Mouse (Mus musculus): ENCODE measurements around the gene Vwf. TPM values are rescaled to one million over a fixed set of nuclear protein-coding genes. Genes with fewer than 3 reads are reported as not detected.

Gene Vwf
- total RNA-seq, 2 experiments from 2014 or later: 5.7 to 8.0 TPM

GRCm38 (mm10) chr6:125729471-125729870 lies 182.9 kb downstream of the Vwf start:
- DNase-seq (ENCODE audit: low spot score in 2 of 2): peak in 1 of 2 experiments; percentile 21

GRCm38 (mm10) chr6:125729986-125730535 lies 183.5 kb downstream of the Vwf start:
- no peak for DNase-seq (ENCODE audit: low spot score in 2 of 2)

Other genes starting within 250 kb of the Vwf start
- 10 to 100 TPM; 56.6 to 78.9 TPM for gene Ltbr, start 232.9 kb upstream of the Vwf start, total RNA-seq (2021)
- 1 to 10 TPM; 1.3 to 1.7 TPM for gene Scnn1a, start 226.1 kb upstream of the Vwf start, total RNA-seq (2021)
- gene Tnfrsf1a, start 197.4 kb upstream of the Vwf start, total RNA-seq (2021): 100 to 1,000 TPM; 185 to 291 TPM
- gene Plekhg6, start 166.0 kb upstream of the Vwf start, total RNA-seq (2021): under 1 TPM in 1 of 2 experiments, not detected in 1; 0.13 TPM
- 100 to 1,000 TPM in 1 of 2 experiments, 10 to 100 TPM in 1; 90.1 to 131 TPM for gene Cd9, start 52.0 kb upstream of the Vwf start, total RNA-seq (2021)
- gene Ano2, start 143.6 kb downstream of the Vwf start, total RNA-seq (2021): under 1 TPM in 1 of 2 experiments, not detected in 1; 0.10 TPM